Mouse (Mus musculus) midbrain, embryonic 11.5 days (tissue): Measurements from ENCODE around the gene Mzt1. TPM values are rescaled to one million over a fixed set of nuclear protein-coding genes. Genes with fewer than 3 reads are reported as not detected.
A peak's percentile ranks its signal among the peaks of the same experiment; 100 is the strongest.

Experiments used
- ATAC-seq: fragments of 200-750 bp; cut with Nextera tagmentation; 2 replicates; pipeline ENCODE4 v1.8.0; 2017; ENCODE audit warnings: moderate TSS enrichment, moderate library complexity; ENCODE audit not compliant: low FRiP score
- DNase-seq: peaks from one replicate; pipeline ENCODE4 v3.0.0; 2015; ENCODE audit warnings: low spot score; ENCODE audit errors: missing footprints
- H3K27ac ChIP-seq: fragments of 300-500 bp; sonication (generic); 2 replicates; pipeline ENCODE4 v1.5.1; 2014; ENCODE audit warnings: low read depth, low read length
- H3K27me3 ChIP-seq: fragments of 300-500 bp; sonication (generic); 2 replicates; pipeline ENCODE4 v1.6.1; 2014; ENCODE audit warnings: mild to moderate bottlenecking, low read length, moderate library complexity, mixed read lengths; ENCODE audit not compliant: control insufficient read depth, insufficient read depth
- H3K36me3 ChIP-seq: fragments of 300-500 bp; sonication (generic); 2 replicates; pipeline ENCODE4 v1.6.1; 2014; ENCODE audit warnings: mild to moderate bottlenecking, low read length, moderate library complexity, mixed read lengths; ENCODE audit not compliant: control insufficient read depth, insufficient read depth
- H3K4me1 ChIP-seq: fragments of 300-500 bp; sonication (generic); 2 replicates; pipeline ENCODE4 v1.6.1; 2014; ENCODE audit warnings: low read length; ENCODE audit not compliant: control insufficient read depth, insufficient read depth
- H3K4me2 ChIP-seq: fragments of 300-500 bp; sonication (generic); 2 replicates; pipeline ENCODE4 v1.6.1; 2014; ENCODE audit warnings: mild to moderate bottlenecking, moderate library complexity
- H3K4me3 ChIP-seq: fragments of 300-500 bp; sonication (generic); 2 replicates; pipeline ENCODE4 v1.5.1; 2014; ENCODE audit warnings: low read depth, low read length
- H3K9ac ChIP-seq: fragments of 300-500 bp; sonication (generic); 2 replicates; pipeline ENCODE4 v1.6.1; 2014; ENCODE audit warnings: low read length
- H3K9me3 ChIP-seq: fragments of 300-500 bp; sonication (generic); 2 replicates; pipeline ENCODE4 v1.6.1; 2016; ENCODE audit warnings: low read length; ENCODE audit not compliant: control insufficient read depth
- WGBS: fragments of 180-500 bp; shearing (Covaris S2); extraction: QIAGEN DNeasy Blood & Tissue Kit; methylation state at CpG from one replicate; pipeline ENCODE4 v1.1.7; 2014; 5-methylcytosine and 5-hydroxymethylcytosine counted together
- polyA plus RNA-seq: library from polyadenylated mRNA; unstranded; fragments of >200 nt; fragmentation: Nextera tagmentation; extraction: Ambion mirVana; gene quantifications from 2 replicates; pipeline ENCODE4 v1.2.1, GENCODE M21; 2014

Mzt1 gene
- polyA plus RNA-seq = 111 and 133 TPM in 2 replicates

GRCm38 (mm10) chr14:99046031-99046781 is at the start of gene Mzt1, which contains the start of gene Bora:
Gene Mzt1 (minus strand): TSS chr14:99046134.
Gene Bora (plus strand): TSS chr14:99046222.
- Histone ChIP-seq H3K4me2 (peak within 1 kb of the TSS; percentile 63), H3K27me3 (no peaks in the 10 kb centered on the region), H3K9ac (peak within 1 kb of the TSS; percentile 96), H3K4me3 (peak within 1 kb of the TSS; percentile 95), H3K4me1 (peaks cover 20% of the 10 kb centered on the region), H3K36me3 (0 out of 2 replicates have a peak, but pooled peaks cover under 1% of the 10 kb centered on the region), H3K27ac (peak within 1 kb of the TSS; percentile 76), H3K9me3 (no peaks in the 10 kb centered on the region)
- under 1% methylated on average over 46 of the region's 81 CpGs for WGBS
- ATAC-seq = peak; percentile 97
- peak; percentile 99 for DNase-seq

DNA sequence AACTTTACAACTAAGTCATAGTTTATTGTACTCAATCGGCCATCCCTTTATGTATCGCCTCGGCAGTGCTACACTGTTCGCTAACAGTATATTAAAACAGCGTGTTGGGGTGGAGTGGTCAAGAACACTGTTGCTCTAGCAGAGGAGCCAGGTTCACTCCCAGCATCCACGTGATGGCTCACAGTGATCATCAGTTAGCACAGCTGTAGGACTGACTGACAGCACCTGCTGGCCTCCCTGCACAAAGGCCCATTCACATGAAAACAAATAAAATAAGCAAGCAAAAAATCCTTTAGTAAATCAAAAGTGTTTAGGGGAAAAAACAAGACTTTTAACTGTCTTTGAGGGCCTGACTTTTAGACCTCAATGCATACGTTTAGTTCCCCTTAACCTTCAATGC is 43.0 kb upstream of the Mzt1 start:
- Histone ChIP-seq H3K9me3 (no peaks in the 10 kb centered on the region), H3K9ac (no peak overlapping the region), H3K4me1 (no peaks in the 10 kb centered on the region), H3K27ac (no peak overlapping the region), H3K27me3 (no peaks in the 10 kb centered on the region), H3K36me3 (peaks cover 9% of the 10 kb centered on the region), H3K4me3 (no peak overlapping the region), H3K4me2 (no peak overlapping the region)
- ATAC-seq = no peak
- WGBS = 95% methylated on average over 7 of the region's 7 CpGs
- DNase-seq = no peak

DNA sequence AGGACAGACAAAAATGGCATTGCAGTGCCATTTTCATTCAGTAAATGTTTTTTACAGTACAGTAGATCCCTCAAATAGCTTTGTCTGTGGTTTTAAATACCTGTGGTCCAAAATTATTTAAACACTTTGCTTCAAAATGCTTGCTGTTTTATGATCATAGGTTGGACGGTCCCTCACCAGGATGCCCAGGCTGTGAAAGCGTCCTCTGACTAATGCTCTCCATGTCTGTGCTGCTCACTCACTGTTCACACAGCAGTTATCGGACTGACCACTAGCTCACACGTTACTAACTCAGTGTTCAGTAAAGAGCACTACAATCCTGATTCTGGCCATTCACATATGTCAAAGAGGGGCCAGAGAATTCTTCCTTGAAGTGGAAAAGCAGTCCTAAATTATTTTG is 25.2 kb upstream of the Mzt1 start:
- H3K4me2 ChIP-seq = no peak overlapping the region
- WGBS = 92% methylated on average over 4 of the region's 4 CpGs
- H3K36me3 ChIP-seq = peaks cover 12% of the 10 kb centered on the region; the same call in 1 of the 2 replicates
- DNase-seq (no peak), ATAC-seq (no peak)
- no peak overlapping the region for H3K27ac ChIP-seq
- no peaks in the 10 kb centered on the region for H3K27me3 ChIP-seq
- no peak overlapping the region for H3K9ac ChIP-seq
- no peaks in the 10 kb centered on the region for H3K9me3 ChIP-seq
- H3K4me1 ChIP-seq = no peaks in the 10 kb centered on the region
- H3K4me3 ChIP-seq = no peak overlapping the region

DNA sequence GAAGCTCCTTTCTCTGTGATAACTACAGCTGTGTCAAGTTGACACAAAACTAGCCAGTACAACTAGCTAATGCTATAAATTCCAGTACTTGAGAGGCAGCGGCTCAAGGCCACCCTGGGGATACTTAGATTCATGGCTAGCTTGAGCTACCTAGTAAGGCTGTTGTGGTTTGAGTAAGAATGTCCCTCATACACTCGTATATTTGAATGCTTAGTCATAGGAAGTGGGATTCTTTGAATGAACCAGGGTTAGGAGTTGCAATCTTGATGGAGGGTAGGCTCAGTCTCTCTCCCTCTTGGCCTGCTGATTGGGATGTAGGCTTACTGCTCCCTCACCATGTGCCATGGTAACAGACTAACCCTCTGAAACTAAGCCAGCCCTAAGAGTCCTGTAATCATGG is 17.2 kb upstream of the Mzt1 start:
- H3K9ac ChIP-seq = no peak overlapping the region
- H3K27ac ChIP-seq = no peak overlapping the region
- 97% methylated on average over 2 of the region's 2 CpGs for WGBS
- no peak overlapping the region for H3K4me2 ChIP-seq
- H3K4me1 ChIP-seq = no peaks in the 10 kb centered on the region
- no peak for DNase-seq
- H3K9me3 ChIP-seq = no peaks in the 10 kb centered on the region
- no peak overlapping the region for H3K4me3 ChIP-seq
- peaks cover 10% of the 10 kb centered on the region; the same call in 1 of the 2 replicates for H3K36me3 ChIP-seq
- no peak for ATAC-seq
- H3K27me3 ChIP-seq = no peaks in the 10 kb centered on the region

- ATAC-seq = no peak
- Histone ChIP-seq H3K4me3 (no peak overlapping the region), H3K9ac (no peak overlapping the region), H3K27me3 (no peaks in the 10 kb centered on the region), H3K4me1 (no peaks in the 10 kb centered on the region), H3K9me3 (no peaks in the 10 kb centered on the region), H3K4me2 (no peak overlapping the region), H3K27ac (no peak overlapping the region), H3K36me3 (peaks cover 5% of the 10 kb centered on the region; the same call in 1 of the 2 replicates)
- DNase-seq = no peak
- 93% methylated on average over 12 of the region's 12 CpGs for WGBS
These were observed 14.7 kb upstream of the Mzt1 start for GRCm38 (mm10) chr14:99060616-99061015.

GRCm38 (mm10) chr14:99058959-99059586 is 13.1 kb upstream of the Mzt1 start:
- Histone ChIP-seq H3K36me3 (peaks cover 5% of the 10 kb centered on the region; the same call in 1 of the 2 replicates), H3K9ac (no peak overlapping the region), H3K4me3 (no peak overlapping the region), H3K9me3 (no peaks in the 10 kb centered on the region), H3K27ac (no peak overlapping the region), H3K4me2 (no peak overlapping the region), H3K27me3 (no peaks in the 10 kb centered on the region), H3K4me1 (no peaks in the 10 kb centered on the region)
- ATAC-seq (no peak), DNase-seq (no peak)
- WGBS = 93% methylated on average over 7 of the region's 7 CpGs

GRCm38 (mm10) chr14:99046782-99047181 is 848 bp upstream of the Mzt1 start:
- Histone ChIP-seq H3K36me3 (0 out of 2 replicates have a peak, but pooled peaks cover 2% of the 10 kb centered on the region), H3K4me2 (peak overlapping the region; percentile 63), H3K27me3 (no peaks in the 10 kb centered on the region), H3K4me1 (peaks cover 20% of the 10 kb centered on the region), H3K27ac (peak overlapping the region; percentile 4; the same call in 1 of the 2 replicates), H3K9ac (peak overlapping the region; percentile 43), H3K9me3 (no peaks in the 10 kb centered on the region), H3K4me3 (peak overlapping the region; percentile 95)
- ATAC-seq (peak; percentile 28; the same call in 1 of the 2 replicates), DNase-seq (no peak)
- 1% methylated on average over 15 of the region's 15 CpGs for WGBS

DNA sequence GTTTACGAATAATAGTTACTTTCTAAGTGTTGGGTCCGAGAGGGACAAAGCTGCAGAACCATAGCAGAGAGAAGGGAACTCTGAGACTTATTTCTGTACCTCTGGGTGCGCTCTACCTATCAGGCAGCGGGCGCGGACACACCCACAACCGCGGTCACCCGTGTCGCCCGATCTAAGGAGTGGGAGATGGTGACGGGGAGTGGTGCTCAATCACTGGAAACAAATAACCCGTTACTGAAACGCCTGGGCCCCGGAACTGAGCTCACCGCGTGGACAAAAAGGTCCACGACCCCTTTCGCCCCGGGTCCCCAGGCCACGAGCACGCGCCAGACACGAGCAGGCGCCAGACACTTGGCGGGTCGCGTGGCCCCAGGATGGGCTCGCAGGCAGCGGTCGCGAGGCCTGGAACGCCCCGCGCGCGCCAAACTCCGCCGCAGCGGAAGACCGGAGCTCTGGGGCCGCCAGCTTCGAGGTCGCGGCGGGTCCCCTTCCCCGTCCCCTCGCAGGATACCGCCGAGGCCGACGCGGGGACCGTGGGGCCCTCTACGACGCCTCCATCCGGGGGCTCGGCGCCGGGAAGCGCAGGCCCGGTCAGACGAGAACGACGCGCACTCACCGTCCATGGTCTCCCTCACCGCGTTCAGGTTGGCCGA is 430 bp downstream of the Mzt1 start:
- no peaks in the 10 kb centered on the region for H3K36me3 ChIP-seq
- WGBS = under 1% methylated on average over 57 of the region's 70 CpGs
- no peaks in the 10 kb centered on the region for H3K27me3 ChIP-seq
- H3K27ac ChIP-seq = peak overlapping the region; percentile 76
- no peaks in the 10 kb centered on the region for H3K9me3 ChIP-seq
- H3K4me3 ChIP-seq = peak overlapping the region; percentile 95
- DNase-seq = peak; percentile 89
- H3K4me2 ChIP-seq = peak overlapping the region; percentile 63
- peak; percentile 14; the same call in 1 of the 2 replicates for ATAC-seq
- H3K9ac ChIP-seq = peak overlapping the region; percentile 96
- peaks cover 20% of the 10 kb centered on the region for H3K4me1 ChIP-seq
